Mouse (Mus musculus) left cerebral cortex, adult 18-20 months (tissue): ENCODE measurements around the gene Prune2. TPM values are rescaled to one million over a fixed set of nuclear protein-coding genes. Genes with fewer than 3 reads are reported as not detected.

Experiments
- DNase-seq, 2 experiments: peaks; one replicate each; pipeline ENCODE4 v3.0.0; 2021 to 2022; ENCODE audit warnings: low spot score in 2 of 2, mixed read lengths in 1 of 2
- total RNA-seq, 2 experiments: library from RNA; stranded (reverse); gene quantifications; 2 replicates each; pipeline ENCODE4 v1.2.3; 2021

Prune2 gene
- total RNA-seq, 2 experiments from 2014 or later, result 87.4 to 90.7 TPM

DNA sequence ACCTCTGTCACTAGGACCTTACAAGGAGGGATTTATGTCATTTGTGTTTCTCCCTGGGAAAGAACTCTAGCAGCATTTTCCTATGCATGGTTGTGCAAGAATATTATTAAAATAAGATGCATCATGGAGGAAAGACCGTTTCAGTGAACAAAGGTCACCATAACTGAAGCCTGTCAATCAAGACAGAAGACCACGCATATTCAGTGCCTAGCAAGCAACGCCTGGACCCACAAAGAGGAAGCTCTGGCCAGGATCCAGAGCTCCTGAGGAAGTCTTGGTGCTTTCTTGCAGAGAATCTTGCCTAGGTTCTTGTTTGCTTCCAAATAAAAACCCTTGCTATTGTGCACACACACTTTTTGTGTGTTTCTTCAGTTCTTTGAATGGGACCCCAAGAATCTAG is 296.9 kb downstream of the Prune2 start:
- no peak for DNase-seq

DNA sequence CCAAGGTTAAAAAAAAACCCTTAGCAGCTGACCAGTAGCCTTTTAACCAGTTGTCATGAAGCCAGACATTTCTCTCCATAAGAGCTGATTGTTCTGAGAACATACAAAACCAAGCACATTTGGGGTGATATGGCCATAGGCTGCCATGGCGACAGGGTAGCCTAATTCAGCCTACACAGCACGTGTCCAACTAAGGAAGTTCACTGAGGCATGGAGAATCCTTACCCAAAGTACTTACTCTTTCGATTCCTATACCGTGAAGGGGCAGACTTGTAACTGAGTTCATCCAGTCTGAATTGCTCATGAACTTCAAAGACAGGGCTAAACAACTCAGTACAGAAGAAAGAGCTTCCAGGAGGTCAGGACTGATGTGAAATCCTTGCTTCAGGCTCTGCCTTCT is 299.6 kb downstream of the Prune2 start:
- DNase-seq, result no peak

- DNase-seq, result no peak
Observed at GRCm38 (mm10) chr19:17256388-17256787, 300.5 kb downstream of the Prune2 start.

DNA sequence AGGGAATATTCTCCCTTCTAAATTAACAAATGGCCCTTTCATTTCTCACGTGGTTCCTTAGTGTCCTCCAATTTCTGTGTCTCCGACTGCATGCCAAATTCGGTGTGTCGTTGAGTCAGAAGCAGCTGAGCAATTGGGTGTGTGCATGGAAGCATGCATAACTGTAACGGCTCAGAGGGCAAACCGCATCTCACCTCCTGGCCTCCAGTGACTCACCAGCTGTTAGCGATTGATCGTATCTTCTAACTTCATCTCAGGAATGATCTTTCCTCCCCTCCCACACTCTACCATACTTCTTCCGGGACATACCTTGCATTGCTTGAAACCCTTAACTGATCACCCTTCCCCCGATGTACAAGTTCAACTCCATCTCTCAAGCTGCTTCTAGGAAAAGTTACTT is 300.9 kb downstream of the Prune2 start:
- no peak for DNase-seq

DNA sequence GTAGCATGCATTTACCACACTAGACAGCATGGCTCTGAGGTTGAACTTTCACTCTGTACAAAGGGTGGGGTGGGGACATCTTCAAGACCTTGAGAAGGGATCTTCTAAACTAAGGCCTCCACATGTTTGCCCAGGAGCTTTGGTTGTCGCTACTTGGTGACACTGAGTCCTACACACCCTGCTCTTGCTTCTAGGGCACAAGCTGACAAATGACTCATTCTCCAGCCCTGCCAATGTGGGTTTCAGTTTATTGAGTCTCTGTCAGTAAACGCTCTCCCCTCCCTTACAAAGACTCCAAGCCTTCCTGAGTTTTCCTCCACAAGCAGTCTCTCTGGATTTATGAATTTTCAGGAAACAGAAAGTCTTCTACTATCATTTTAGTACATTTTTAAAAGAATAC is 307.3 kb downstream of the Prune2 start:
- DNase-seq, result no peak

GRCm38 (mm10) chr19:17263679-17264370 is 307.9 kb downstream of the Prune2 start:
- no peak for DNase-seq

DNA sequence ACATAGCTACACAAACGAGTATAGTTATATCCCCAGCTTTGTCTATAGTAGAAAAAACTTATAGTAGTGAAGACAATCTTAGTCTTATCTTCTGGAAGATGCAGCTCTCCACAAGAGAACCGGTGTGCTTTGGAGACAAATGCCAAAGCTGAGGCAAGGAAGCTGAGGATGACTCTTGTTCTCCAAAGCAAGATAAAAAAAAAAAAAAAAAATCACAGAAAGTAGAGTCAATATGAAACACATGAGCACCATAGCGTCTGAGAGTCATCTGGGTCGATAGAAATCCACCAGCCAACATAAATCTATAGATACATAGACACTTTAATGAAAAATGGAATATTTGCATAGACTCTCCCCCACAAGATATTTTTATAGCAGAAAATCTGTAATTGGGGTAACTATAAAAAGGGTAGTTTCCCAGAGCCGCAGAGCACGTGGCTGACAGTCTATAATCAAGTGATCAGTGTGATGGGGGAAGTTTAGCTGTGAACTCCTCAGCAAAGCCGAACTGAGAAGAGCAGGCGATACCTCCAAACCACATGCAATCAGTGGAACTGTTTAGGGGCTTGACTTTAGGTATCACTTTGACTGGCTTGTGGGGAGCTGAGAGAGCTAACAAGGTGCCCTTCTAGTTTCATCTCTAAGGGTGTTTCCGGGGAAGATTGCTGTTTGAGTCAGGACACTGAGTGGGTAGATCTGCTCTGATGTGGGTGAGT is 308.7 kb downstream of the Prune2 start:
- no peak for DNase-seq

- no peak for DNase-seq
Observed at GRCm38 (mm10) chr19:17268669-17269068, 312.8 kb downstream of the Prune2 start.

- DNase-seq, result no peak
Observed at GRCm38 (mm10) chr19:17271179-17271622, 315.3 kb downstream of the Prune2 start.

DNA sequence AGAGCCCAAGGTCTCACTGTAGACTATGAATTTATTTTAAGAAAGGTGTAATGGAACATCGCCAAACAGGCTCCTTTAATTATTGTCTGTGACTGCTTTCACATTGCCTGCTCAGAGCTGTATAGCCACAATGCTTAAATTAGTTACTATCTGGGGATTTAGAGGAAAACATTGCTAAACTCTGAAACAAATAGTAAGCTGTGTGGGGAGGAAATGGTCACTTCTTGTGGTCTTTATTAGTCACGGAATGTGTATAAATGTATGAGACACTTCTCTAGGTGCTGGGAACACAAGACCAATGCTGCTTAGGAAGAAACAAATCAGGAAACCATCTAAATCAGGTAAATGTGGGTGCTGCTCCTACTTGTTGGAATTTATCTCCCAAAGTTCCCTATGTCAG is 317.1 kb downstream of the Prune2 start:
- DNase-seq, result no peak

Other genes with a start within 250 kb of the Prune2 start
- gene Vps13a, start 175.2 kb upstream of the Prune2 start, total RNA-seq, result 10 to 100 TPM; 78.6 to 89.0 TPM
- not detected for gene Foxb2, start 82.3 kb upstream of the Prune2 start, total RNA-seq